Mouse (Mus musculus): ENCODE measurements around the gene Glis2. TPM values are rescaled to one million over a fixed set of nuclear protein-coding genes. Genes with fewer than 3 reads are reported as not detected.

Gene Glis2
- total RNA-seq, 4 experiments from 2014 or later = 11.1 to 20.7 (median 16.6) TPM

- DNase-seq (ENCODE audit: low spot score in 2 of 2) = no peak
Measured at GRCm38 (mm10) chr16:4635760-4636159, 41.2 kb downstream of the Glis2 start.

GRCm38 (mm10) chr16:4638891-4639390 is 44.4 kb downstream of the Glis2 start:
- DNase-seq (ENCODE audit: low spot score in 2 of 2) = no peak

DNA sequence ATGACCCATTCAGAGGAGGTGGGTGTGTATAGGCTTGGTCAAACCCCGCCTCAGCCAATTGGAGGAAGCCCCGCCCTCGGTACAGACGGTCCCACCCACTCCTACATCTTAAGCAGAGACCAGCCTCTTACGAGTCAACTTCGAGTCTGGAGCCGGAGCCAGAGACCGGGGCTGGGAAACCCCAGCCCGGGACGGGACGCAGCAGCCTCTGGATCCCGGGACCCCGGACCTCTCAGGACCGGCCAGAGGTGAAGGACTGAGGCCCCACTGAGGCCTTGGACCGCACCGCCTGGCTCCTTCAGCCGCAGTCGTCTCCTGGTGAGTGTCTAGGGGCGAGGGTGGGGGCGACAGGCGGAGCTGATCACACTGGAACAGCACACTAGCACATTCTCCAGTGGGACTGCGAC is 45.3 kb downstream of the Glis2 start, which contains the start of the genes Vasn and Dnaja3:
Vasn (plus strand) TSS at position 111 of the 407 bp plus-strand sequence.
Dnaja3 (plus strand) TSS at position 159 of the 407 bp plus-strand sequence.
- DNase-seq (ENCODE audit: low spot score in 2 of 2) = peak in 1 of 2 experiments; percentile 83

GRCm38 (mm10) chr16:4640267-4641005 is 45.9 kb downstream of the Glis2 start:
- no peak for DNase-seq (ENCODE audit: low spot score in 2 of 2)

- DNase-seq (ENCODE audit: low spot score in 2 of 2) = peak in 1 of 2 experiments; percentile 26
Measured at GRCm38 (mm10) chr16:4641119-4641838, 46.8 kb downstream of the Glis2 start.

DNA sequence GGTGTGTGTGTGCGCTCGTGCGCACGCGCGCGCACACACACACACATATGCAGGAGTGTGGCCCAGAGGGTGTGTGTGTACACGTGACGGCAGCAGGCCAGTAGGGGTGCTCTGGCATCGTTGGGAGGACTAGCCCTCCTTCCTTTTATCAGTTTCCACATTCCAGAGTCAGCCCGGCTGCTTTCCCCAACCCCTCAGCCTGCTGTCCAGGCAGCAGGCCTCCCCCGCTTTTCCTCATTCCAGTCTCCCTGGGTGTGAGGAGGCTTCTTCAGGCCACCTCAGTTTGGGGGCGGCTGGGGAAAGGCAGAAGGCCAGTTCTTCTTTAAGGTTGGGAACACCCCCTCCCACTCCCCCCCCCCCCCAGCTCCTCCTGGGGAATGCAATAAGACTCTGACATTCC is 47.7 kb downstream of the Glis2 start:
- peak in 1 of 2 experiments; percentile 81 for DNase-seq (ENCODE audit: low spot score in 2 of 2)

DNA sequence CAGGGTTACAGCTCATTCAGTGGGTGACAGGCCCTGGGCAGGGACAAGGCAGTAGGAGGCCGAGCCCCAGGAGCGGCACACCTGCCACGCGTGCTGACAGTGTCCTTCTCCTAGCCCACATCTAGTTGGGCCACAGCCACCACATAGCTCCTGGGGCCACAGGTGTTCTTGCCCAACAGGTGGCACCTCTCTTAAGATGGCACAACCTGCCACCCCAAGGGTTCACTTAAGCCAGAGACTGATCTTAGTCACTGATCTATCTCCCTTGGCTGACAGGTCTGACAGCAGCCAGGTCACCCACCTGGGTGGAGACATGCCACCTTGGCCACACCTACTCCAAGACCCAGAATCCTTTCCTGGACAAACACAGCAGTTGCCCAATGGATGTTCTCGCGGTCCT is 48.4 kb downstream of the Glis2 start:
- no peak for DNase-seq (ENCODE audit: low spot score in 2 of 2)

DNA sequence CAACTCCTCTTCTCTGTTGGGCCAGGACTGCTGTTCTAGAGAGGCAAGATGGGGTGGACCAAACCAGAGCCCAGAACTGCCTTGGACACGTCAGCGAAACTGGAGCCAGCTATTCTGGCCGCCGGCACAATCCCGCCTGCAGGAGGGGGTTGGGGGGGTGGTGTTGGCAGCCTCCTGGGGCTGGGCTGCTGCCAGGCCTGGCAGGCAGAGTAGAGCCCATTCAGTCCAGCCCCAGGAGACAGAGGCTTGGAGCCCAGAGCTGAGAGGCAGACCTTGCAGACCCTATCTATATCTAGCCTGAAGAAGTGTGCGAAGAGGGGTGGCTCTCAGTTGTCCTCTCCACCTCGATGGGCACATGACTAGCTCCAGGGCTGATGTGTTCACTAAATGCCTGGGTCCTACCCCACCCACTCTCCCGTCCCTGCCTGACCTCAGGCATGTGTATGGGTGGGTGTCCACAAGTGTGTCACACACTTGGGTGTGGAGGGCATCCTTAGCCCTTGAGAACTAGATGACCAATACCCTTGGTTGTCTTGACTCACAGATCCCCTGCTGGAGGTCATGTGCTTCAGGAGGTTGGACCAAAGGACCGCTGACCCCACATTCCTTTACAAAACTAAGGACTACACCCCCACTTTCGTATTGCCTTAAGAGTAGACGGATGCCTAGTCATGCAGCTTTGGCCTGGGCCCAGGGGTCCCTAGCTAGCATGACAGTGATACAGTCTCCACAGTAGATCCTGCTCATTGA is 49.3 kb downstream of the Glis2 start:
- peak; percentile 60 to 85 for DNase-seq (ENCODE audit: low spot score in 2 of 2)

GRCm38 (mm10) chr16:4645867-4646266 is 51.4 kb downstream of the Glis2 start:
- no peak for DNase-seq (ENCODE audit: low spot score in 2 of 2)

GRCm38 (mm10) chr16:4646831-4647230 is 52.3 kb downstream of the Glis2 start:
- no peak for DNase-seq (ENCODE audit: low spot score in 2 of 2)

DNA sequence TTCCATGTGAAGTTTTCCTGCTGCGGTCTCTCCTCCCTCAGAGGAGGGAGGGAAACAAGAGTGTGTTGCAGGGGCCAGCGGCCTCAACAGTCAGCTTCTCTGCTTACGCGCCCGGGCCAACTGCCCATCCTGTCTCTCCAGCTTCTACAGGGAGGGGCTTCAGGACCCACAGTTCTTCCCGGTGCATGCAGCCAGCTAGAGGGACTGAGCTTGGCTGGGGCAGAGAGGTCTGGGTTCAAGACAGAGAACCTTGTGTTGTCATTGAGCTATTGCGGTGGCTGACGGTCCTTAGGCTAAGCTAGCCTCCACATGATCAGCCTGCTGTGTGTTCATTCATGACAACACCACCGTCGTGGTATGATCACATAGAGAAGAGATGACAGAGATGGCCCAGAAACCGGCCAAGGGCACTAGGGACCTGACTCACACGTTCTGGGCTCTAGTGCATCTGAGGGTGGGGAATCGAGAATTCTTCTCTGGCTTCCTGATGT is 53.2 kb downstream of the Glis2 start:
- no peak for DNase-seq (ENCODE audit: low spot score in 2 of 2)

DNA sequence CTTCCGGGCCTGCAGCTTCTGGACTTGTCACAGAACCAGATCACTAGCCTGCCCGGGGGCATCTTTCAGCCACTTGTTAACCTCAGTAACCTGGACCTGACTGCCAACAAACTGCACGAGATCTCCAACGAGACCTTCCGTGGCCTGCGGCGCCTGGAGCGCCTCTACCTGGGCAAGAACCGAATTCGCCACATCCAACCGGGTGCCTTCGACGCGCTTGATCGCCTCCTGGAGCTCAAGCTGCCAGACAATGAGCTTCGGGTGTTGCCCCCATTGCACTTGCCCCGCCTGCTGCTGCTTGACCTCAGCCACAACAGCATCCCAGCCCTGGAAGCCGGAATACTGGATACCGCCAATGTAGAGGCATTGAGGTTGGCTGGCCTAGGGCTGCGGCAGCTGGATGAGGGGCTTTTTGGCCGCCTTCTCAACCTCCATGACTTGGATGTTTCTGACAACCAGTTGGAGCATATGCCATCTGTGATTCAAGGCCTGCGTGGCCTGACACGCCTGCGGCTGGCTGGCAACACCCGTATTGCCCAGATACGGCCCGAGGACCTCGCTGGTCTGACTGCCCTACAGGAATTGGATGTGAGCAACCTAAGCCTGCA is 54.0 kb downstream of the Glis2 start:
- DNase-seq (ENCODE audit: low spot score in 2 of 2) = no peak

DNA sequence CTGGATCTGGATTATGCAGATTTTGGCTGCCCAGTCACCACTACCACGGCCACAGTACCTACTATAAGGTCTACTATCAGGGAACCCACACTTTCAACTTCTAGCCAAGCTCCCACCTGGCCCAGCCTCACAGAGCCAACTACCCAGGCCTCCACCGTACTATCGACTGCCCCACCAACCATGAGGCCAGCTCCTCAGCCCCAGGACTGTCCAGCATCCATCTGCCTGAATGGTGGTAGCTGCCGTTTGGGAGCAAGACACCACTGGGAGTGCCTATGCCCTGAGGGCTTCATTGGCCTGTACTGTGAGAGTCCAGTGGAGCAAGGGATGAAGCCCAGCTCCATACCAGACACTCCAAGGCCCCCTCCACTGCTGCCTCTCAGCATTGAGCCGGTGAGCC is 54.7 kb downstream of the Glis2 start:
- no peak for DNase-seq (ENCODE audit: low spot score in 2 of 2)

GRCm38 (mm10) chr16:4649692-4650091 is 55.2 kb downstream of the Glis2 start:
- no peak for DNase-seq (ENCODE audit: low spot score in 2 of 2)

DNA sequence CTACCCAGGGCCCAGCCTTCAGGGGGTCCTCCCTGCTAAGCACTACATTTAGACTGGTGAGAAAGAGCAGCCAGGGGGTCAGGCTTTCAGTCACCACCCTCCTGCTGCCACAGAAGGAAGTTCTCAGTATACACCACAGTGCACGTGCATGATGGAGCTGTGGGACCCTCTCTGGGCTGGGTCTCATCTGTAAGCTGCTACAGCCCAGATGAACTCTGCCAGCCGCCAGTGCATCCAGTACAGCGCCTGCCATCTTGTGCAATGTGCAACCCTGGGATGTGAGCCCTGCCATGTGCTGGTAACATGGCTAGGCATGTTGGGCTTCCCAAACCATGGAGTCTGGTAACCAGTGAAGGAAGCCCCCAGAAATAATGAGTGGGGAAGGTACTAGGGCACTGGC is 55.6 kb downstream of the Glis2 start:
- DNase-seq (ENCODE audit: low spot score in 2 of 2) = no peak

DNA sequence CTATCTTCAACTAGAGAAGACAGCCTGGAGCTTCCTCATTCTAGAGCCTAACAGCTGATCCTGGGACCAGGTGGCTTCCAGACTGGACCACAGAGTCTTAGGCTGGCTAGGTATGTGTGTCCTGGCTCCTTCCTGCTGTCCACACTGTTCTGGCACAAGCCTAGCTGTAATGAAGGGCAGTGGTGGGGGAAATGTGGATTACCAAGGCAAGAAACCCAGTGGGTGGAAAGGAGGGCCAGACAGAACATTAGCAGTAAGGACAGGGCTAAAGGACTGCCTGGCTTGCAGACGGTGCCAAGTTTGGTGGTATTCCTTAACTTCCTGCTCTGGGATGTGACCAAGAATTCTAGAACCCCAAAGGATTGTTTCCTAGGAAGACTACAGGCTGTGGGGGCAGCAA is 56.6 kb downstream of the Glis2 start:
- no peak for DNase-seq (ENCODE audit: low spot score in 2 of 2)

DNA sequence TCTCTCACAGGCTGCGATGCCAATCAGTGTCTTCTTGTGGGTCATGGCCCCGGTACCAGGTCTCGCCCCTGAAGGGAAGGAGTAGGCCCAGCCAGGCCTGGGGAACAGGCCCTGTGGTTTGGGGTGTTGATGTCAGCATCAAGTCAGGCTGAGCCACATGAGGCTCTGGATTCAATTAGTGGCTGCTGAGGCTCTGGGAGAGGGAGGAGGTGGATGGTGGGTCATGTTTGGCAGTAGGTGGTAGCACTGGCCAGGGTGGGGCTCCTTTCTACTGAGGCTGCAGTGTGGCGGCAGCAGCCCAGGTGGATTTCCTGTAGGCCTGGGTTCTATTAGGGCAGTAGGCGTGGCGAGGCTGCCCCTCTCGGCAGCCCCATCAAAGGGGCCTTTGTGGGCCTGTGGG is 57.1 kb downstream of the Glis2 start:
- DNase-seq (ENCODE audit: low spot score in 2 of 2) = no peak

DNA sequence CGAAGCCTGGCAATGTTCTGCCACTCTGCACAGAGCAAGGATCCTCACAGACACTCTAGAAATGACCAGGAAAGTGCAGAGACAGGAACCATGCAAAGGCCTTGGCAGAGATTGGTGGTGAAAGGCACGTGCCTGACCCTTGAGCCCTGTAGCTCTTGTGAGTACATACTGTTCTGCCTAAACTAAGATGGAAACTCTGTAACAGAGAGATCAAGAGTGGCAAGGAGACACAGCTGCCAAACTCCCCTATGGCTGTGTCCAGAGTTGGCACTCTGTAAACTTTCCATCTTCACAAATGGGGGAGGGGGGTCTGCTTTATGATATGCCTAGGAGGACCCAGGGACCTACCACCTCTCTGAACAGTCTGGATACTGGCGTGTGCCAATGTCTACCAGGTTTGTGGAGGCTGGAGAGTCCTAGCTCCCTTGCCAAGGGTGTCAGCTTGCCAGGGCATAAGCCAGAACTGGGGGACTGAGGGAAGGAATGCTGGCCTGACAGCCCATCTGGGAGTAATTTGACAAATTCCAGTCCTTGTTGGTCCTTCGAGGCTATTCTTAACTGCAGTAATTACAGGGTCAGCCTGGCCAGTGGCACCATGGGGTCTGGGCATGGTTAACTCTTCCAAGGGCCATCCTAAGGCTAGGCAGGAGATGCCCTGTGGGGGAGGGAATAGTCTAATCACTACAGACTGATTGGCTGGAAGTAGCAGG is 58.3 kb downstream of the Glis2 start:
- no peak for DNase-seq (ENCODE audit: low spot score in 2 of 2)

DNA sequence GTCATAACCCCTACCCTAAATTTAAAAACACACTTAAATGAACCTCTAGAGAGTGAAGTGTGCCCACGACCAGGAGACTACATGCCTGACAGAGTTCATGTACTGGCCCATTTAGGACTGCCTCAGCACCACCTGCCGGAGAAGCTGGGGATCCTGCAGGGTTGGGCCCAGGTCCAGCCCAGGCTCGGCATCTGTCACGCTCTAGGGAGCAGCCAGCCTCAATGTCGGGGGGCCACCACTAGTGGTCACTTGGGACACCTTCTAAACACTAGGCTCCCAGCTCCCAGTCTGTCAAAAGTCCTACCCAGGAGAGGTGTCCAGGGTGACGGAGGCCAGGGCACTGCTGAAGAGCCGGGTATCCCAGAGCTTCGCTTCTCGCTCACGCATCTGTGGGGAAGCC is 60.2 kb downstream of the Glis2 start:
- DNase-seq (ENCODE audit: low spot score in 2 of 2) = no peak

- DNase-seq (ENCODE audit: low spot score in 2 of 2) = no peak
Measured at GRCm38 (mm10) chr16:4655251-4655734, 60.8 kb downstream of the Glis2 start.

Measured in left cerebral cortex, adult 8-10 months (tissue).